Mouse (Mus musculus) bone marrow macrophage, adult 2 months (primary cell): ENCODE results near the gene Kcnip3. TPM values are rescaled to one million over a fixed set of nuclear protein-coding genes. Genes with fewer than 3 reads are reported as not detected.

Experiments used
- H3K27ac ChIP-seq: 2 replicates; pipeline ENCODE4 v1.5.1; 2012; ENCODE audit warnings: low read depth, low read length; ENCODE audit not compliant: insufficient read depth
- H3K4me1 ChIP-seq: 2 replicates; pipeline ENCODE4 v1.6.1; 2012; ENCODE audit warnings: low read length; ENCODE audit not compliant: control insufficient read depth, insufficient read depth
- H3K4me3 ChIP-seq: 2 replicates; pipeline ENCODE4 v1.5.1; 2012; ENCODE audit warnings: mild to moderate bottlenecking, low read length, moderate library complexity; ENCODE audit not compliant: insufficient read depth
- CTCF ChIP-seq: IDR thresholded peaks from 2 replicates; pipeline ENCODE4 v1.5.1; 2012; ENCODE audit warnings: low read depth, mild to moderate bottlenecking, low read length, moderate library complexity
- POLR2A ChIP-seq: IDR thresholded peaks from 2 replicates; pipeline ENCODE4 v1.6.1; 2012; ENCODE audit warnings: mild to moderate bottlenecking, low read depth, low read length, borderline replicate concordance
- polyA plus RNA-seq: library from polyadenylated mRNA; stranded (reverse); fragments of >200 nt; gene quantifications from 2 replicates; pipeline ENCODE4 v1.2.4, GENCODE M21; 2012; ENCODE audit not compliant: missing spikeins, insufficient read depth, insufficient read length

Gene Kcnip3
- polyA plus RNA-seq, 1 experiment = not detected

- peaks cover 26% of the 10 kb centered on the region for H3K4me1 ChIP-seq
- no peak for TF ChIP-seq POLR2A
- TF ChIP-seq CTCF = no peak
- H3K27ac ChIP-seq = no peak overlapping the region
These were observed 3.1 kb downstream of the Kcnip3 start for GRCm38 (mm10) chr2:127518831-127519230.

GRCm38 (mm10) chr2:127518273-127518672, 3.6 kb downstream of the Kcnip3 start:
- no peak overlapping the region for H3K27ac ChIP-seq
- H3K4me3 ChIP-seq = no peak overlapping the region
- peaks cover 20% of the 10 kb centered on the region for H3K4me1 ChIP-seq
- no peak for TF ChIP-seq POLR2A

More at GRCm38 (mm10) chr2:127518831-127519230, 3.1 kb downstream of the Kcnip3 start:
- H3K4me3 ChIP-seq = no peak overlapping the region

- H3K4me3 ChIP-seq = no peak overlapping the region
- no peak overlapping the region for H3K27ac ChIP-seq
- TF ChIP-seq POLR2A = no peak
- no peak for TF ChIP-seq CTCF
- H3K4me1 ChIP-seq = peaks cover 13% of the 10 kb centered on the region
These were observed 4.8 kb downstream of the Kcnip3 start for GRCm38 (mm10) chr2:127517081-127517480.

- H3K27ac ChIP-seq = no peak overlapping the region
- no peak overlapping the region for H3K4me3 ChIP-seq
- TF ChIP-seq CTCF (no peak), POLR2A (no peak)
- peaks cover 13% of the 10 kb centered on the region for H3K4me1 ChIP-seq
These were observed 7.3 kb downstream of the Kcnip3 start for GRCm38 (mm10) chr2:127514380-127515124.

- no peak overlapping the region for H3K4me3 ChIP-seq
- H3K27ac ChIP-seq = no peak overlapping the region
- no peak for TF ChIP-seq POLR2A
- no peak for TF ChIP-seq CTCF
- H3K4me1 ChIP-seq = peaks cover 5% of the 10 kb centered on the region
These were observed 8.7 kb downstream of the Kcnip3 start for GRCm38 (mm10) chr2:127513244-127513643.

- no peak overlapping the region for H3K27ac ChIP-seq
- H3K4me1 ChIP-seq = peaks cover 20% of the 10 kb centered on the region
- H3K4me3 ChIP-seq = no peak overlapping the region
- no peak for TF ChIP-seq POLR2A
- no peak for TF ChIP-seq CTCF
These were observed 10.5 kb downstream of the Kcnip3 start for GRCm38 (mm10) chr2:127511426-127511825.

GRCm38 (mm10) chr2:127507967-127508660, 13.8 kb downstream of the Kcnip3 start:
- no peak overlapping the region for H3K4me3 ChIP-seq
- H3K27ac ChIP-seq = no peak overlapping the region
- peaks cover 31% of the 10 kb centered on the region for H3K4me1 ChIP-seq
- no peak for TF ChIP-seq POLR2A
- no peak for TF ChIP-seq CTCF

- Histone ChIP-seq H3K4me1 (peaks cover 31% of the 10 kb centered on the region), H3K4me3 (no peak overlapping the region), H3K27ac (no peak overlapping the region)
- TF ChIP-seq CTCF (peak; percentile 92), POLR2A (no peak)
These were observed 14.7 kb downstream of the Kcnip3 start for GRCm38 (mm10) chr2:127507077-127507774.

GRCm38 (mm10) chr2:127506131-127506632, 15.7 kb downstream of the Kcnip3 start:
- Histone ChIP-seq H3K4me3 (no peak overlapping the region), H3K27ac (no peak overlapping the region), H3K4me1 (peaks cover 31% of the 10 kb centered on the region)
- TF ChIP-seq POLR2A (no peak), CTCF (no peak)
